Mouse (Mus musculus) kidney, embryonic 15.5 days (tissue): ENCODE data around the gene Gpi1. TPM values are rescaled to one million over a fixed set of nuclear protein-coding genes. Genes with fewer than 3 reads are reported as not detected.
"Not testable (repeated sequence)": the region's sequence is repeated elsewhere in the genome, so short reads cannot be mapped to it uniquely, and the experiment has no call there.

Experiments
- ATAC-seq: fragments of 200-750 bp; cut with Nextera tagmentation; replicated peaks from 2 replicates; pipeline ENCODE4 v1.8.0; 2017; ENCODE audit warnings: moderate TSS enrichment; ENCODE audit not compliant: low FRiP score
- H3K27ac ChIP-seq: fragments of 300-500 bp; sonication (generic); 2 replicates; pipeline ENCODE4 v1.5.1; 2015; ENCODE audit warnings: mild to moderate bottlenecking, inconsistent platforms
- H3K27me3 ChIP-seq: fragments of 300-500 bp; sonication (generic); 2 replicates; pipeline ENCODE4 v1.6.1; 2015; ENCODE audit warnings: inconsistent platforms
- H3K36me3 ChIP-seq: fragments of 300-500 bp; sonication (generic); 2 replicates; pipeline ENCODE4 v1.6.1; 2015; ENCODE audit warnings: inconsistent platforms
- H3K4me1 ChIP-seq: fragments of 300-500 bp; sonication (generic); 2 replicates; pipeline ENCODE4 v1.6.1; 2015; ENCODE audit warnings: inconsistent platforms
- H3K4me2 ChIP-seq: fragments of 300-500 bp; sonication (generic); 2 replicates; pipeline ENCODE4 v1.6.1; 2015; ENCODE audit warnings: moderate library complexity, mild to moderate bottlenecking, inconsistent platforms
- H3K4me3 ChIP-seq: fragments of 300-500 bp; sonication (generic); replicated peaks from 2 replicates; pipeline ENCODE4 v1.5.1; 2015; ENCODE audit warnings: mild to moderate bottlenecking, inconsistent platforms
- H3K9ac ChIP-seq: fragments of 300-500 bp; sonication (generic); 2 replicates; pipeline ENCODE4 v1.6.1; 2015; ENCODE audit warnings: mild to moderate bottlenecking, inconsistent platforms
- H3K9me3 ChIP-seq: fragments of 300-500 bp; sonication (generic); replicated peaks from 2 replicates; pipeline ENCODE4 v1.6.1; 2016; ENCODE audit warnings: inconsistent platforms
- WGBS: fragments of 180-500 bp; shearing (Covaris S2); methylation state at CpG from one replicate; pipeline ENCODE4 v1.1.7; 2015; ENCODE audit warnings: mixed read lengths; 5-methylcytosine and 5-hydroxymethylcytosine counted together
- polyA plus RNA-seq: library from polyadenylated mRNA; unstranded; fragments of >200 nt; fragmentation: Nextera tagmentation; extraction: Ambion mirVana; gene quantifications from 2 replicates; pipeline ENCODE4 v1.2.1, GENCODE M21; 2015

Gene Gpi1
- polyA plus RNA-seq, 1 experiment from 2014 or later, result 404 TPM

DNA sequence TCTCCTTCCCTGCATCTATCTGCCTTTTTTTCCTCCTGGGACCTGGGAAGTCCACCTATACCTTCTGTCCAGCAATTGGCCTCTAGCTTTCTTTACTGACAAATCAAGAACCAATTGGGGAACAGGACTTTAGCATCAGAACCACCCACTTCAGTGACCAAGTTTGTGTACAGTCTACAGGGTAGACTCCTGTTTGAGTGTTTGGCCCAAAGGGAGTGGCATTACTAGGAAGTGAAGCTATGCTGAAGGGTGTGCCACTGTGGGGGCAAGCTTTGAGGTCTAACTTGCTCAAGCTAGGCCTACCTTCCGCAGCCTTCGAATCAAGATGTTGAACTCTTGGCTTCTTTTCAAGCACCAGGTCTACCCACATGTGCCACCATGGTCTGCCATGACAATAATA is 29.3 kb downstream of the Gpi1 start:
- Histone ChIP-seq H3K36me3 (peaks cover 55% of the 10 kb centered on the region), H3K27me3 (no peaks in the 10 kb centered on the region), H3K9ac (no peak overlapping the region), H3K9me3 (no peaks in the 10 kb centered on the region), H3K4me2 (no peak overlapping the region), H3K27ac (no peak overlapping the region), H3K4me1 (peaks cover under 1% of the 10 kb centered on the region), H3K4me3 (no peak overlapping the region)
- ATAC-seq, result no peak
- 97% methylated on average over 2 of the region's 2 CpGs for WGBS

- Histone ChIP-seq H3K4me1 (peaks cover 7% of the 10 kb centered on the region), H3K9ac (no peak overlapping the region), H3K27me3 (no peaks in the 10 kb centered on the region), H3K4me2 (no peak overlapping the region), H3K4me3 (no peak overlapping the region), H3K36me3 (peaks cover 40% of the 10 kb centered on the region), H3K27ac (no peak overlapping the region), H3K9me3 (no peaks in the 10 kb centered on the region)
- no peak for ATAC-seq
- 60% methylated on average over 3 of the region's 3 CpGs for WGBS
Measured at GRCm38 (mm10) chr7:34198346-34198745, 31.8 kb downstream of the Gpi1 start.

- Histone ChIP-seq H3K27me3 (no peaks in the 10 kb centered on the region), H3K9ac (peak within 1 kb of the TSS; percentile 97), H3K27ac (peak within 1 kb of the TSS; percentile 74), H3K36me3 (peaks cover 37% of the 10 kb centered on the region), H3K4me1 (peaks cover 7% of the 10 kb centered on the region), H3K4me3 (peak within 1 kb of the TSS; percentile 99), H3K4me2 (peak within 1 kb of the TSS; percentile 83), H3K9me3 (no peaks in the 10 kb centered on the region)
- WGBS, result 3% methylated on average over 70 of the region's 70 CpGs
- ATAC-seq, result peak; percentile 94
Measured at GRCm38 (mm10) chr7:34196132-34197128, 33.7 kb downstream of the Gpi1 start, which contains the start of gene Pdcd2l. Pdcd2l (minus strand) TSS chr7:34196661.

- H3K27ac ChIP-seq, result no peak overlapping the region
- ATAC-seq, result peak; percentile 16; the same call in 1 of the 2 replicates
- H3K4me3 ChIP-seq, result peak overlapping the region; percentile 99
- H3K9ac ChIP-seq, result peak overlapping the region; percentile 97
- H3K9me3 ChIP-seq, result no peaks in the 10 kb centered on the region
- peaks cover 7% of the 10 kb centered on the region for H3K4me1 ChIP-seq
- H3K4me2 ChIP-seq, result peak overlapping the region; percentile 83
- no peaks in the 10 kb centered on the region for H3K27me3 ChIP-seq
- 49% methylated on average over 3 of the region's 3 CpGs for WGBS
- peaks cover 32% of the 10 kb centered on the region for H3K36me3 ChIP-seq
Measured at GRCm38 (mm10) chr7:34195632-34196031, 34.5 kb downstream of the Gpi1 start.

DNA sequence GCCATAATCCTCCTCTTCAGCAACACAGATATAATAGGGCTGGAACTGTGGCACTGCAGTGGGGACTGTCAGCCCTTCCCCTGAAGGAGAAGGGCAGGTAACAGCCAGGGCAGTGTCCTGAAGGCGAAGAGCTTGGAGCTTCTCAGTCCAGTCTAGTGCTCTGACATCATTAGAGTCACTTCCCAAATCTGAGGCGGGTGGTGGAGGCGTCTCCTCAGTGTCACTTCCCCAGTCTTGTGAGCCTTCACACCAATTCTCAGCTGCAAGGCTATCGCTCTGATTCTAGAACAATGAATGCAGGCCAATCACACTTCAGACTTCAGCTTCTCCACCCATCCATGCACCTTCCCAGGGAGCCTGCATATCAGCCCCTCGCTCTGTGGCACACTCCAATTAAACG is 37.3 kb downstream of the Gpi1 start:
- peaks cover 7% of the 10 kb centered on the region for H3K4me1 ChIP-seq
- H3K27ac ChIP-seq, result no peak overlapping the region
- no peak overlapping the region for H3K4me2 ChIP-seq
- H3K27me3 ChIP-seq, result no peaks in the 10 kb centered on the region
- H3K9ac ChIP-seq, result no peak overlapping the region
- 91% methylated on average over 6 of the region's 6 CpGs for WGBS
- peaks cover 51% of the 10 kb centered on the region for H3K36me3 ChIP-seq
- no peak for ATAC-seq
- H3K4me3 ChIP-seq, result no peak overlapping the region
- no peaks in the 10 kb centered on the region for H3K9me3 ChIP-seq

GRCm38 (mm10) chr7:34189376-34189989 is 40.7 kb downstream of the Gpi1 start:
- H3K4me3 ChIP-seq, result no peak overlapping the region
- no peak overlapping the region for H3K4me2 ChIP-seq
- H3K4me1 ChIP-seq, result no peaks in the 10 kb centered on the region
- H3K9me3 ChIP-seq, result no peaks in the 10 kb centered on the region
- no peaks in the 10 kb centered on the region for H3K27me3 ChIP-seq
- H3K9ac ChIP-seq, result no peak overlapping the region
- peaks cover 80% of the 10 kb centered on the region for H3K36me3 ChIP-seq
- ATAC-seq, result no peak
- WGBS, result 90% methylated on average over 12 of the region's 12 CpGs
- no peak overlapping the region for H3K27ac ChIP-seq

- WGBS, result 79% methylated on average over 3 of the region's 3 CpGs
- H3K4me1 ChIP-seq, result no peaks in the 10 kb centered on the region
- ATAC-seq, result no peak
- no peaks in the 10 kb centered on the region for H3K9me3 ChIP-seq
- peaks cover 55% of the 10 kb centered on the region for H3K36me3 ChIP-seq
- no peak overlapping the region for H3K9ac ChIP-seq
- H3K4me3 ChIP-seq, result no peak overlapping the region
- no peaks in the 10 kb centered on the region for H3K27me3 ChIP-seq
- no peak overlapping the region for H3K27ac ChIP-seq
- H3K4me2 ChIP-seq, result no peak overlapping the region
Measured at GRCm38 (mm10) chr7:34183794-34184193, 46.3 kb downstream of the Gpi1 start.

DNA sequence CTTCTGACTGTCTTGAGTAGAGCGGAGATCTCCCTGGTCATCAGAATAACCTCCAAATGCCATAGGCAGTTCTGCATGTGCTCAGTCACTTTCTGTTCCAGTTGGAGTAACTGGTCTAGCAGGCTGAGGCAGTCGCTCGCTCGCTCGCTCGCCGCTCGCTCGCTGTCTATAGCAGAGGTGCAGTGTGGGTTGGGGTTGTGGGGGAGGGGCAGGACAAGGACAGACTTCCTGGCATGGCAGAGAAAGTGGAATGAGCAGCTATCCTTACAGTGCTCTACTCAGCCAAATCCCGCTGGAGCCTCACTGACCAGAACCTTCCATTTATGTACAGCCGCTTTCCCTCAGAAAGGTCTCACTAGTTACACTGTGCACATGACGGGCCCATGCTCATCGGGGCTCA is 46.8 kb downstream of the Gpi1 start:
- H3K4me1 ChIP-seq, result no peaks in the 10 kb centered on the region
- ATAC-seq, result 0 out of 2 replicates have a peak, but pooled peaks have one; percentile 15
- H3K4me3 ChIP-seq, result no peak overlapping the region
- H3K9ac ChIP-seq, result no peak overlapping the region
- peaks cover 50% of the 10 kb centered on the region for H3K36me3 ChIP-seq
- WGBS, result 87% methylated on average over 13 of the region's 13 CpGs
- H3K4me2 ChIP-seq, result no peak overlapping the region
- H3K27me3 ChIP-seq, result no peaks in the 10 kb centered on the region
- H3K27ac ChIP-seq, result no peak overlapping the region
- no peaks in the 10 kb centered on the region for H3K9me3 ChIP-seq

DNA sequence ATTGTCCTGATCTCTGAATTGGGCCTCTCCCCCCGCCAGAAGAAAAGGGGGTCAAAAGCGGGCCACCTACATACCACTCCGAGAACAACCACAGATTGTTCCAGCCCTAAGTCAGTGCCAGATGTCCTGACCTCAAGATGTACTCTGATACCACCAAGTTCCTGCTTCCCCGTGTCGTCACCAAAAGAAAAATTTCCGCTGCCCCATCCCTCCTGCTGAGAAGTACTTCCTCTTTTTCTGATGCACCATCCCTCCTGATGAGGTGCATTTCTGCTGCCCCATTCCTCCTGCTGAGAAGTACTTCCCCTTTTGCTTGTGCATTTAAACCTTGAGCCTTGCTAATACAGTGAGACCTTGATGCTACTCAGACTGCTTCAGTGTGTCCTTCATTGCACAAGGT is 53.9 kb downstream of the Gpi1 start:
- not testable (repeated sequence) for H3K27me3 ChIP-seq, H3K36me3 ChIP-seq, ATAC-seq, H3K9me3 ChIP-seq, H3K4me1 ChIP-seq, H3K4me2 ChIP-seq, H3K9ac ChIP-seq, H3K27ac ChIP-seq, H3K4me3 ChIP-seq
- 86% methylated on average over 6 of the region's 6 CpGs for WGBS

DNA sequence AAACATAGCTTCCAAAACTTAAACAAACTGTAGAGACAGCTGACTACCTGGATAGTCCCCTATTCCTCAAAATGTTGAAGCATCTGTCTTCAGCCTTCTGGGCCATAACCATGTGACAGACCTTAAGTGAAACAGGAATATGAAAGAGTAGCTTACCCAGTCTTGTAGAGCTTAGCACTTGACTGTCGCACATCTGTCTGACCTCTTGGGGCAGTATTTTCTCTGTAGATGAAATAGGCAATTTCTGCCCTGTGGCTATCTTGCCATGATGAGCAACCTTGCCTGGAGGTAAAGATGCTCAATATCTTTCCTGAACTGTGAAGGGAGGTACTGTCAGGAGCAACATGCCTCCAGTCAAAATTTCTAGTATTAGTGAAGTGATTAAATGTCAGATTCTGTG is 57.9 kb downstream of the Gpi1 start:
- Histone ChIP-seq H3K4me1 (no peaks in the 10 kb centered on the region), H3K4me3 (no peak overlapping the region), H3K27ac (no peak overlapping the region), H3K27me3 (no peaks in the 10 kb centered on the region), H3K9me3 (no peaks in the 10 kb centered on the region), H3K36me3 (no peaks in the 10 kb centered on the region), H3K4me2 (no peak overlapping the region), H3K9ac (no peak overlapping the region)
- 70% methylated on average over 1 of the region's 1 CpGs for WGBS
- ATAC-seq, result no peak

GRCm38 (mm10) chr7:34169454-34169853 is 60.7 kb downstream of the Gpi1 start, which contains the start of gene Uba2:
Uba2 (minus strand) TSS chr7:34169599.
- peak within 1 kb of the TSS; percentile 93 for H3K27ac ChIP-seq

More at GRCm38 (mm10) chr7:34169454-34169853, 60.7 kb downstream of the Gpi1 start, which contains the start of gene Uba2:
- Histone ChIP-seq H3K9me3 (no peaks in the 10 kb centered on the region), H3K4me1 (peaks cover 9% of the 10 kb centered on the region), H3K36me3 (peaks cover 16% of the 10 kb centered on the region), H3K9ac (peak within 1 kb of the TSS; percentile 99), H3K4me2 (peak within 1 kb of the TSS; percentile 74), H3K4me3 (peak within 1 kb of the TSS; percentile 98), H3K27me3 (no peaks in the 10 kb centered on the region)
- 85% methylated on average over 3 of the region's 3 CpGs for WGBS
- ATAC-seq, result no peak
